Mouse (Mus musculus) bone marrow macrophage, adult 2 months (primary cell): ENCODE measurements at regions not wholly inside any gene's neighbourhood (a gene's known extent, or its start where the extent isn't known, plus 50 kb on each side); places are given as distances from the start of the nearest gene placed in this dataset.

Experiments
- CTCF ChIP-seq: IDR thresholded peaks from 2 replicates; pipeline ENCODE4 v1.5.1; 2012; ENCODE audit warnings: low read depth, mild to moderate bottlenecking, low read length, moderate library complexity
- POLR2A ChIP-seq: IDR thresholded peaks from 2 replicates; pipeline ENCODE4 v1.6.1; 2012; ENCODE audit warnings: mild to moderate bottlenecking, low read depth, low read length, borderline replicate concordance

- TF ChIP-seq POLR2A (no peak), CTCF (no peak)
Observed at GRCm38 (mm10) chr1:94532773-94533541, 480.6 kb upstream of the Pdcd1 start.
